Mouse (Mus musculus) adipocyte (in vitro differentiated cells): ENCODE data around the gene Snupn.
A peak's percentile ranks its signal among the peaks of the same experiment; 100 is the strongest.
"Not testable (repeated sequence)": the region's sequence is repeated elsewhere in the genome, so short reads cannot be mapped to it uniquely, and the experiment has no call there.

ENCODE experiments used
- DNase-seq: peaks from one replicate; pipeline ENCODE4 v3.0.0-alpha.2; 2016; ENCODE audit warnings: low spot score

The Snupn gene

GRCm38 (mm10) chr9:56930556-56930955, 20.1 kb upstream of the Snupn start:
- DNase-seq = no peak

- no peak for DNase-seq
These were observed 13.8 kb upstream of the Snupn start for GRCm38 (mm10) chr9:56936861-56937222.

GRCm38 (mm10) chr9:56937223-56938160, 13.2 kb upstream of the Snupn start, which contains the start of gene Imp3:
Gene Imp3 (plus strand): TSS chr9:56937475.
- DNase-seq = peak; percentile 98

- peak; percentile 65 for DNase-seq
These were observed 12.3 kb upstream of the Snupn start for GRCm38 (mm10) chr9:56938374-56938773.

GRCm38 (mm10) chr9:56947481-56947880, 3.2 kb upstream of the Snupn start:
- peak; percentile 59 for DNase-seq

GRCm38 (mm10) chr9:56948699-56949098, 2.0 kb upstream of the Snupn start:
- DNase-seq = not testable (repeated sequence)

GRCm38 (mm10) chr9:56949767-56950166, 911 bp upstream of the Snupn start:
- DNase-seq = peak; percentile 42

GRCm38 (mm10) chr9:56953562-56953961, 2.9 kb downstream of the Snupn start:
- DNase-seq = no peak

GRCm38 (mm10) chr9:56956966-56957675, 6.4 kb downstream of the Snupn start:
- no peak for DNase-seq

- DNase-seq = no peak
These were observed 8.0 kb downstream of the Snupn start for GRCm38 (mm10) chr9:56958689-56959088.

- DNase-seq = no peak
These were observed 10.9 kb downstream of the Snupn start for GRCm38 (mm10) chr9:56961591-56961990.

GRCm38 (mm10) chr9:56970158-56970557, 19.5 kb downstream of the Snupn start:
- no peak for DNase-seq

- DNase-seq = no peak
These were observed 23.4 kb downstream of the Snupn start for GRCm38 (mm10) chr9:56973960-56974524.

GRCm38 (mm10) chr9:56975199-56975598, 24.5 kb downstream of the Snupn start:
- DNase-seq = no peak

GRCm38 (mm10) chr9:56980186-56980585, 29.5 kb downstream of the Snupn start:
- DNase-seq = no peak

GRCm38 (mm10) chr9:56981502-56981901, 30.8 kb downstream of the Snupn start:
- DNase-seq = no peak

GRCm38 (mm10) chr9:56994286-56995197, 43.9 kb downstream of the Snupn start, which contains the start of gene Ptpn9:
Gene Ptpn9 (plus strand): TSS chr9:56994923.
- peak; percentile 85 for DNase-seq

GRCm38 (mm10) chr9:56995198-56996027, 44.7 kb downstream of the Snupn start:
- peak; percentile 61 for DNase-seq

- DNase-seq = peak; percentile 74
These were observed 45.3 kb downstream of the Snupn start for GRCm38 (mm10) chr9:56996028-56996346.

GRCm38 (mm10) chr9:56997206-56997605, 46.5 kb downstream of the Snupn start:
- peak; percentile 52 for DNase-seq

- DNase-seq = no peak
These were observed 52.3 kb downstream of the Snupn start for GRCm38 (mm10) chr9:57003011-57003410.
